10 mouse cellular contexts compared by ENCODE assay signal in the genomic region with DNA sequence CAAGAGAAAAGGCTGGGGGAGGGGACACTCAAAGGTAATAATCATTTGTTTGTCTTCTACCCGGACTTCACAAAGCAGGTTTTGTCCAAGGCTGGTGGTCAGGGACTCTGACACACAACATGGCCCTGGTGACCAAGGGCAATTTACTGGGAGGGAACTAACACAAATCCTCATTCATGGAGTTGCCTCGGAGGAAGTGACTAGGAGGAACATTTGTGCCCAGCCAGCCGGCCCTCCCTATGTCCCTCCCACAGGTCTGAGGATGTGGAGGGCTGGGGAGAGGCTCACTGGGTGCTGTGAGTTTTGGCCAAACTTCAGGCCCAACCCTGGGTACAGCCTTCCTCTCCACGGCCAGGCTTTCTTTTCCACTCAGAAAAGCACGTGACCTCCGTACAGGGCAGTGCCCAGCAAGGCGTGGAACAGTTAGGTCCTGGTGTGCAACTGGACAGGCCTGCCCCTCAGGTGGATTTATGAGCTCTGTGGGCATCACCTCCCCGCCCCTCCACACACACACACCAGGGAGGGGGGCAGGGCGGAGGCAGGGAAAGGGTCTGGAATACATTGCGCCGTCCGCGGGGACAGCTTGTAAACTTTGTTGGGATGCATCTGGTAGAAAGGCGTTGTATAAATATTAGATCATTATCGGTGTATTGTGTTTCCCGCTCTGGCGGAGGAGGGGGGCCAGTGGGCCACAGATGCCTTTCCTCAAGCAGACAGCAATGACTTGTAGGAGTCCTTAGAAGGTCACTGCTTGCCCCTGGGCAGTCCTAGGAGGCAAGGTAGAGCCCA. TPM values are rescaled to one million over a fixed set of nuclear protein-coding genes. Genes with fewer than 3 reads are reported as not detected.
DNase-seq lines count a peak whose midpoint lies in the region; ATAC-seq lines count a peak whose summit lies in the region.
"Had no signal": no experiment of that assay in that cellular context is flagged by ENCODE, and none has a peak within 500 bp of the region (broad histone marks: within the 10 kb centered on the region; RNA-seq: fewer than 3 reads in every experiment).

No protein-coding gene starts in this region.

- 69% methylated on average over 17 of the region's 17 CpGs for WGBS in midbrain, embryonic 10.5 days
- WGBS in midbrain, embryonic 14.5 days, result 75% methylated on average over 17 of the region's 17 CpGs

- DNase-seq in midbrain, embryonic 10.5 days (ENCODE audit: low spot score), result peak; percentile 37
- no peak for DNase-seq in midbrain, embryonic 14.5 days
- DNase-seq in kidney, adult 9 months, result peak; percentile 17
- peak; percentile 53 for DNase-seq in lung, postnatal 25 days (ENCODE audit: low spot score)
- peak; percentile 21 for DNase-seq in urinary bladder, postnatal 14 days (ENCODE audit: low spot score)
- no peak for DNase-seq in thymus, postnatal 4 days
- no peak for DNase-seq in layer of hippocampus, postnatal 36 days
- no peak for DNase-seq in cerebellum, adult 9-10 months

- peaks cover 32% of the 10 kb centered on the region for H3K4me1 ChIP-seq in midbrain, embryonic 10.5 days
- no peaks in the 10 kb centered on the region for H3K4me1 ChIP-seq in midbrain, embryonic 14.5 days (ENCODE audit: control insufficient read depth, insufficient read depth, low read length)

- ATAC-seq in midbrain, embryonic 14.5 days (ENCODE audit: low FRiP score, low TSS enrichment), result no peak

- no peak overlapping the region for H3K4me3 ChIP-seq in midbrain, embryonic 10.5 days
- no peak overlapping the region for H3K4me3 ChIP-seq in midbrain, embryonic 14.5 days (replicated peaks; ENCODE audit: low read depth, low read length)

- H3K9me3 ChIP-seq in midbrain, embryonic 10.5 days (replicated peaks), result no peaks in the 10 kb centered on the region
- H3K9me3 ChIP-seq in midbrain, embryonic 14.5 days (ENCODE audit: control insufficient read depth, low read length), result no peaks in the 10 kb centered on the region

- no peaks in the 10 kb centered on the region for H3K36me3 ChIP-seq in midbrain, embryonic 10.5 days
- no peaks in the 10 kb centered on the region for H3K36me3 ChIP-seq in midbrain, embryonic 14.5 days (ENCODE audit: control insufficient read depth, insufficient read depth, low read length)

- peaks cover 35% of the 10 kb centered on the region for H3K27me3 ChIP-seq in midbrain, embryonic 10.5 days (ENCODE audit: low read depth, poor library complexity, severe bottlenecking)
- no peaks in the 10 kb centered on the region for H3K27me3 ChIP-seq in midbrain, embryonic 14.5 days (ENCODE audit: control insufficient read depth, insufficient read depth, low read length)

- no peak overlapping the region for H3K4me2 ChIP-seq in midbrain, embryonic 14.5 days (ENCODE audit: low read length)

- H3K27ac ChIP-seq in midbrain, embryonic 10.5 days (replicated peaks), result peak overlapping the region; percentile 2; the same call in 1 of the 2 replicates
- H3K27ac ChIP-seq in midbrain, embryonic 14.5 days (replicated peaks; ENCODE audit: low read depth, low read length), result no peak overlapping the region
- H3K27ac ChIP-seq: macrophage had no signal

- no peak overlapping the region for H3K9ac ChIP-seq in midbrain, embryonic 14.5 days (replicated peaks; ENCODE audit: low read length)

RNA-seq across cellular contexts. Expression of a gene that starts 41.6 kb away (rescaled TPM):
- polyA plus RNA-seq in midbrain, embryonic 10.5 days (2016; fragmentation: Nextera tagmentation; extraction: Ambion mirVana), result not detected in 2 replicates
- not detected in 2 replicates for polyA plus RNA-seq in midbrain, embryonic 14.5 days (2014; fragmentation: Nextera tagmentation; extraction: Ambion mirVana)
- total RNA-seq in layer of hippocampus, postnatal 36 days (2021), result not detected
- polyA plus RNA-seq: cortical plate, adult 2 months; macrophage had no signal

Comparison
In these comparisons a context has a peak if more than half of its experiments do, and no peak if none do; other contexts are left out.
1. DNase-seq: peak in midbrain, embryonic 10.5 days (single experiment), kidney, adult 9 months (single experiment), lung, postnatal 25 days (single experiment) and urinary bladder, postnatal 14 days (single experiment); none in midbrain, embryonic 14.5 days (single experiment), thymus, postnatal 4 days (single experiment), layer of hippocampus, postnatal 36 days (0 of 2) and cerebellum, adult 9-10 months (single experiment).